Mouse (Mus musculus) liver, embryonic 12.5 days (tissue): Measurements from ENCODE around the gene Tacc3. TPM values are rescaled to one million over a fixed set of nuclear protein-coding genes. Genes with fewer than 3 reads are reported as not detected.
A peak's percentile ranks its signal among the peaks of the same experiment; 100 is the strongest.

Source experiments
- ATAC-seq: fragments of 200-750 bp; cut with Nextera tagmentation; 2 replicates; pipeline ENCODE4 v1.8.0; 2017; ENCODE audit warnings: moderate number of reproducible peaks, mild to moderate bottlenecking, moderate library complexity
- H3K27ac ChIP-seq: fragments of 300-500 bp; sonication (generic); 2 replicates; pipeline ENCODE4 v1.5.1; 2016; ENCODE audit warnings: mild to moderate bottlenecking
- H3K27me3 ChIP-seq: fragments of 300-500 bp; sonication (generic); replicated peaks from 2 replicates; pipeline ENCODE4 v1.6.1; 2016; ENCODE audit warnings: mild to moderate bottlenecking, moderate library complexity
- H3K36me3 ChIP-seq: fragments of 300-500 bp; sonication (generic); 2 replicates; pipeline ENCODE4 v1.6.1; 2016; ENCODE audit warnings: mild to moderate bottlenecking, moderate library complexity
- H3K4me1 ChIP-seq: fragments of 300-500 bp; sonication (generic); 2 replicates; pipeline ENCODE4 v1.6.1; 2016
- H3K4me2 ChIP-seq: fragments of 300-500 bp; sonication (generic); 2 replicates; pipeline ENCODE4 v1.6.1; 2016; ENCODE audit warnings: mild to moderate bottlenecking, moderate library complexity
- H3K4me3 ChIP-seq: fragments of 300-500 bp; sonication (generic); 2 replicates; pipeline ENCODE4 v1.5.1; 2016; ENCODE audit warnings: mild to moderate bottlenecking, moderate library complexity
- H3K9ac ChIP-seq: fragments of 300-500 bp; sonication (generic); 2 replicates; pipeline ENCODE4 v1.6.1; 2016; ENCODE audit warnings: mild to moderate bottlenecking, moderate library complexity
- H3K9me3 ChIP-seq: fragments of 300-500 bp; sonication (generic); replicated peaks from 2 replicates; pipeline ENCODE4 v1.6.1; 2016; ENCODE audit warnings: mild to moderate bottlenecking, moderate library complexity
- WGBS: fragments of 180-500 bp; shearing (Covaris S2); methylation state at CpG from one replicate; pipeline ENCODE4 v1.1.7; 2016; ENCODE audit not compliant: insufficient replicate concordance; 5-methylcytosine and 5-hydroxymethylcytosine counted together
- polyA plus RNA-seq: library from polyadenylated mRNA; unstranded; fragments of >200 nt; fragmentation: Nextera tagmentation; extraction: Ambion mirVana; gene quantifications from 2 replicates; pipeline ENCODE4 v1.2.1, GENCODE M21; 2016

The Tacc3 gene
- polyA plus RNA-seq, 1 experiment from 2014 or later, result 199 TPM

- H3K4me2 ChIP-seq, result no peak overlapping the region
- ATAC-seq, result no peak
These were observed 29.2 kb downstream of the Tacc3 start for GRCm38 (mm10) chr5:33687142-33687541.

GRCm38 (mm10) chr5:33688278-33689220 is 30.6 kb downstream of the Tacc3 start:
- H3K4me1 ChIP-seq, result peaks cover 43% of the 10 kb centered on the region
- no peak overlapping the region for H3K27ac ChIP-seq
- H3K9ac ChIP-seq, result no peak overlapping the region
- no peaks in the 10 kb centered on the region for H3K9me3 ChIP-seq
- no peak overlapping the region for H3K4me3 ChIP-seq
- peaks cover 33% of the 10 kb centered on the region for H3K27me3 ChIP-seq
- no peak for ATAC-seq
- 60% methylated on average over 14 of the region's 14 CpGs for WGBS
- no peaks in the 10 kb centered on the region for H3K36me3 ChIP-seq
- H3K4me2 ChIP-seq, result no peak overlapping the region

More at GRCm38 (mm10) chr5:33687142-33687541, 29.2 kb downstream of the Tacc3 start:
- Histone ChIP-seq H3K9ac (no peak overlapping the region), H3K4me3 (no peak overlapping the region), H3K36me3 (no peaks in the 10 kb centered on the region), H3K27me3 (peaks cover 19% of the 10 kb centered on the region), H3K4me1 (peaks cover 39% of the 10 kb centered on the region), H3K27ac (no peak overlapping the region), H3K9me3 (no peaks in the 10 kb centered on the region)
- 69% methylated on average over 4 of the region's 4 CpGs for WGBS

DNA sequence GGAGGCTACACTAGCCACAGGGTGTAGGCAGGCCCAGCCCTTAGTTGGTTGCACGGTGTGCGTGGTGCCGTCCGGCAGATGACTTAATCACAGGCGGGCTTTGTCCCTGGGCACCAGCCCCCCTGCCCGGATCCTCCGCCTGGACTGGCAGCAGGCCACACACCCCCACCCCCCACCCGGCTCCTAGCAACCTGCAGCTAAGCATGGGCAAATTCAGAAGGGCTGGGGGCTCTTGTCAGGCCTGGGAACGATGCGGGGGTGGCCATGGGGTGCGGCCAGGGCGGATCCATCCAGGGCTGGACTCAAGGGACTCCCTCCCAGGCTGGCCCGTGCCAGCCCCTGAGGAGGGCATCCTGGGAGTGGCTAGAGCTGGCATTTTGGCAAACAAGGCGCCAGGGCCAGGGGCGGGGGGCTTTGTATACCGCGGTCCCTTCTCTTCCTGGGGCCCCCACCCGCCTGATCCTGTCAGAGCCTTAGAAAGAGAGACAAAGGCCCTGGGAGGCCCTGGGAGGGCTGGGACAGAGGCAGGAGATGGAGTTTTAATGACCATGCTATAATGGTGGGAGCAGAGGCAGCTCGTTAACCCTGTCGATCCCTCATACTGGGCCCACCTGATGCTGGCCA is 31.4 kb downstream of the Tacc3 start:
- no peak overlapping the region for H3K27ac ChIP-seq
- H3K27me3 ChIP-seq, result peaks cover 41% of the 10 kb centered on the region
- 78% methylated on average over 20 of the region's 20 CpGs for WGBS
- H3K4me3 ChIP-seq, result no peak overlapping the region
- no peak overlapping the region for H3K9ac ChIP-seq
- no peak overlapping the region for H3K4me2 ChIP-seq
- no peak for ATAC-seq
- peaks cover 40% of the 10 kb centered on the region for H3K4me1 ChIP-seq
- no peaks in the 10 kb centered on the region for H3K36me3 ChIP-seq
- H3K9me3 ChIP-seq, result no peaks in the 10 kb centered on the region

DNA sequence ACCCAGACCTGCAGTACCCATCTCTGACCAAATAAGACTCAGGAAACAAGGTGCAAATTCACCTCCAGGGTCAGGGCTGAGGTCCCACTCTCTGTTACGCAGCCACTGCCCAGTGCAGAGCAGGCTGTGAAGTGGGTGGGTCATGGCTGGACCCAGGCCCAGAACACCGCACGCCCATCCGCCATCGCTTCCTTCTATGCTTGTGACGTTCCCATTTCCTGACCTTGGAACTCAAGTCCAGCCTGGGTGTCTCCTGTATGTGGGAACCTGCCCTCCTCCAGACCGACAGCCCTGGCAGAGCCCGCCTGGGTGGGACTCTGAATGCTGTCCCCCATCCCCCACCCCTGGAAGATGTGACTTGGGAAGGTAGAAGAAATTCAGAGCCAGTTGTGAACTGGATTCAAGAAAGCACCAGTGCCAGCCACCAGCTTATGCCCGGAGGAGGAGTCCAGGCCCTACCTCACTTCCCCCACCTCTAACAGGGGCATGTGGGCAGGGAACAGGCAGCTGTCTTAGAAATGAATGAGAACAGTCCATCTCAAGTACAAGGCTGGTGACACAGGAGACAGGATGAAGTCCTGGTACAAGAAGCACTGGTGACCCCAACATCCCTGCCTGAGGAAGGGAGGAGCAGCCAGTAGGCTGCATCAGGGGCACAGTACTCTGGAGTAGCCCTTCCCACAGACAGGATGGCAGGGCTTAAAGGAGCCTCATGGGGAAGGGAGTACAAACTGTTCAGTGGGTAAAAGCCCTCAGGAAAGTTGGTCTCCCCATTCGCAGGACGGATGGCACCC is 32.1 kb downstream of the Tacc3 start:
- no peak overlapping the region for H3K4me2 ChIP-seq
- no peak for ATAC-seq
- peaks cover 48% of the 10 kb centered on the region for H3K27me3 ChIP-seq
- no peak overlapping the region for H3K9ac ChIP-seq
- H3K4me1 ChIP-seq, result peaks cover 46% of the 10 kb centered on the region
- H3K9me3 ChIP-seq, result no peaks in the 10 kb centered on the region
- no peak overlapping the region for H3K4me3 ChIP-seq
- no peaks in the 10 kb centered on the region for H3K36me3 ChIP-seq
- H3K27ac ChIP-seq, result no peak overlapping the region
- 81% methylated on average over 11 of the region's 11 CpGs for WGBS

GRCm38 (mm10) chr5:33692393-33692792 is 34.5 kb downstream of the Tacc3 start:
- Histone ChIP-seq H3K36me3 (no peaks in the 10 kb centered on the region), H3K4me3 (no peak overlapping the region), H3K27ac (no peak overlapping the region), H3K9me3 (no peaks in the 10 kb centered on the region), H3K27me3 (peaks cover 67% of the 10 kb centered on the region), H3K9ac (no peak overlapping the region), H3K4me2 (peak overlapping the region; percentile 19), H3K4me1 (peaks cover 58% of the 10 kb centered on the region)
- WGBS, result 20% methylated on average over 24 of the region's 24 CpGs
- no peak for ATAC-seq

DNA sequence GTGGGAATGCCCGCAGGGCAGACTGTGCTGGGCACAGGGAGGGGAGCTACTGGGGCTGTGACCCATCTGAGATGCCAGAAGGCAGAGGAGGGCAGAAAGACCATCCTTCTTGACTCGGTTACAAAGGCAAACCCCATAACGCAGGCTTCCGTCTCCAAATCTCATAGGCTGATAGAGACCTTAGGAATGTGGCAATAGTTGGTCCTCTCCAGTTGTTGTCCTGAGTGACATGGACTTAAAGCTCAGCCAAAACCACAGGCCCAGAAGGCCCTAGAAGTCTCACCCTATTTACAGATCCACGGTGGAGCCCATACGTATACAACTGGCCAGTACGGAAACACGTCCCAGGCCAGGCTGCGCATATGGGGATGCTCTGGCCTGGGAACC is 36.5 kb downstream of the Tacc3 start:
- peak; percentile 10; the same call in 1 of the 2 replicates for ATAC-seq

DNA sequence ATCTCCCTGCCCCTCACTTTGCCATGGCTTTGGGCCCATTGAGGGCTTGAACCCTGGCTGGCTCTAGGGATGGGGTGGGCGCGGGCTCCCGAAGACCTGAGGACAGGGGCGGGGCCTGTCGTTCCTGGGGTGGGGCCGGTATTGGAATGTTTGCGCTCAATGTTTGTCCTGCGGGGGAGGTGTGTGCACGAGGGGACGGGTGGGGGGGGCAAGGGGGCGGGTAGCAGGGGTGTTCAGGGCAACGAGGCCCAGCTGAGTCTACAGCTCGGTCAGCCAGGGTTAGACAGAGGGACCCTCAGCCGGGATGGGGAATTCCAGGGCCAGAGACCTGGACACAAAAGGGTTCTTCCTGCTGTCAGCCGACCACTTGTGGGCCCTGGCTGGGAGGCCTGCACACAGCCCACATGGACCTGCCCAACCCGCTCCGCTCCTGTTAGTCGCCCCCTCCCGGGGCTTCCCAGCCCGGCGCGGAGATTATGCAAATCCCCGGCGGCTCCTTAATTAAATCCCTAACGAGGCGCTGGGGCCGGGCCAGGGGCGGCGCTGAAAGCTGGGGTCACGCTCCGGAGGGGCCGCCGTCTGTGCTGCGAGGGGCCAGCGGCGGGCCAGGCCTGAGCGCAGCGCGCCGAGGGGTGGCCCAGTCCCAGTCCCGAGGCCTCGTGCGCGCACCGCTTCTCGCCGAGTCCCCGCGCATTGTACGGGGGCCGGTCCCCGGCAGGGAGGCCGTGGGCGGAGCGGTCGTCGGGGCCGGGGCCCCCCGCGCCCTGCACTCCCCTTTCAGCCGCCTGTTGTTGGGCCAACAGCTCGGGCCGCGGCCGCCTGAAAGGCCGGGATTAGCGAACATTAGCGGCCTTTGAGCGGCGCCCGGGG is 37.2 kb downstream of the Tacc3 start:
- whole genome bisulfite sequencing, result 7% methylated on average over 71 of the region's 71 CpGs
- peaks cover 86% of the 10 kb centered on the region for H3K27me3 ChIP-seq
- peak; percentile 42; the same call in 1 of the 2 replicates for ATAC-seq
- no peaks in the 10 kb centered on the region for H3K36me3 ChIP-seq
- peak overlapping the region; percentile 50 for H3K4me3 ChIP-seq
- H3K27ac ChIP-seq, result peak overlapping the region; percentile 69
- H3K4me1 ChIP-seq, result peaks cover 47% of the 10 kb centered on the region
- H3K4me2 ChIP-seq, result peak overlapping the region; percentile 75
- peak overlapping the region; percentile 55 for H3K9ac ChIP-seq
- no peaks in the 10 kb centered on the region for H3K9me3 ChIP-seq

More for the DNA sequence above, 36.5 kb downstream of the Tacc3 start:
- WGBS, result 73% methylated on average over 9 of the region's 9 CpGs
- Histone ChIP-seq H3K9ac (no peak overlapping the region), H3K4me3 (no peak overlapping the region), H3K27me3 (peaks cover 84% of the 10 kb centered on the region), H3K4me2 (peak overlapping the region; percentile 75; the same call in 1 of the 2 replicates), H3K9me3 (no peaks in the 10 kb centered on the region), H3K36me3 (no peaks in the 10 kb centered on the region), H3K4me1 (peaks cover 51% of the 10 kb centered on the region), H3K27ac (peak overlapping the region; percentile 69)

DNA sequence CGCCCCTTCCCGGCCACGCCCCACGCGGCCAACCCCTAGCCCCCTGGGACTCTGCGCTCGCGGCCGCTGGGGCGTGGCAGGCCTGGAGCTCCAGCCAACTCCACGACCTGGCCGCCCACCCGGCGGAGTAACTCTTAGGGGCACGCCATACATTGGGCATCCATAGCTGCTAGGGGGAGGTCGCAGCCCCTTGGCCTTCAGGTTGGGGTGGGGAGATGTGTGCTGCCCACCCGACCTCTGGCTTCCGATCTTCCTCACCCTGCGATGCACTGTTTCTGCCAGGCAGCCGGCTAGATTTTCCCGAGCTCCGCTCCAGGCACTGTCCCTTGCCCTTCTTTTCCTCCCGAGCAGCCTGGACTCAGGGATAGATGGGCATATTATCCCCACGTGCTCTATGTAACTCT is 37.8 kb downstream of the Tacc3 start:
- peaks cover 52% of the 10 kb centered on the region for H3K4me1 ChIP-seq
- peak overlapping the region; percentile 55 for H3K9ac ChIP-seq
- H3K27me3 ChIP-seq, result peaks cover 87% of the 10 kb centered on the region
- 0 out of 2 replicates have a peak, but pooled peaks have one; percentile 9 for ATAC-seq
- no peaks in the 10 kb centered on the region for H3K9me3 ChIP-seq
- H3K4me3 ChIP-seq, result peak overlapping the region; percentile 50
- 8% methylated on average over 23 of the region's 24 CpGs for WGBS
- peak overlapping the region; percentile 69 for H3K27ac ChIP-seq
- H3K4me2 ChIP-seq, result peak overlapping the region; percentile 75
- no peaks in the 10 kb centered on the region for H3K36me3 ChIP-seq

DNA sequence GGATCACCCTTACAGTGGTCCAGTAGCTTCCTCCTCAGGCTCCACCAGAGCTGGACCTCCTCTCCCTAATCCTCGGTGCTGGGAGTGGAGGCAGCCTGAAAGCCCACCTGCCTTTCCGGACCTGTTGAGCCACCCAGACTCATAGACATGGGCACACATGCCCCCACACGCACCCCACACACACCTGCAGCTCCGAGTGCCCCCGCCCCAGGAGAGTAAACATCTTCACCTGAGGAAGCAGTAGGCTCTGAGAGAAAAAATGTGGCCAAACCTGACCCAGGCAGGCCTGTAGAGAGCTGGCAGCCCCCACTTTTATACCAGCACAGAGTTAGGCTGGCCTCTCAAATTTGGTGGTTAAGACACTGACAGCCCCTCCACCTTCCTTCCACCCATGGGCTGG is 38.5 kb downstream of the Tacc3 start:
- Histone ChIP-seq H3K4me3 (no peak overlapping the region), H3K4me1 (peaks cover 54% of the 10 kb centered on the region), H3K4me2 (no peak overlapping the region), H3K27ac (no peak overlapping the region), H3K9ac (no peak overlapping the region), H3K27me3 (peaks cover 91% of the 10 kb centered on the region), H3K36me3 (no peaks in the 10 kb centered on the region), H3K9me3 (no peaks in the 10 kb centered on the region)
- 65% methylated on average over 5 of the region's 5 CpGs for WGBS
- ATAC-seq, result no peak

DNA sequence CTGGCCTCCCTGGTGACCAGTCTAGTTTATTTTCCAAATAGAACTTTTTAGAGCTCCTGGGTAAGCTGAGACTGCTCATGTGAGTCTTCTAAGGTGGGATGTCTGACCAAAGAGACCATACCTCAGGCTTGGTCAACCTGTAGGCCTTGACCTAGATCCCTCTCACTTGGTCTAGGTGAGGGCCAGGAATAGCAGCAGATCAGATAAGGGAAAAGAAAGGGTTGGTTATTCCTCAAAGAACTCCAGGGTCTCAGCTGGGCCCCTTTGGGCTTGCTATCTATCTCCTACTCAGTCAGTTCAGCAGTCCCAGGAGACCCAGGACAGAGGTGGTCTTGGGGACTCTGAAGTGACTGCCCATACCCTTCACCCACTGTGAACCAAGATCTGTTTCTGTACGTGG is 39.6 kb downstream of the Tacc3 start:
- no peak overlapping the region for H3K4me2 ChIP-seq
- no peaks in the 10 kb centered on the region for H3K36me3 ChIP-seq
- WGBS, result 45% methylated on average over 1 of the region's 1 CpGs
- ATAC-seq, result no peak
- no peak overlapping the region for H3K9ac ChIP-seq
- no peak overlapping the region for H3K4me3 ChIP-seq
- H3K27ac ChIP-seq, result no peak overlapping the region
- peaks cover 54% of the 10 kb centered on the region for H3K4me1 ChIP-seq
- H3K9me3 ChIP-seq, result no peaks in the 10 kb centered on the region
- peaks cover 85% of the 10 kb centered on the region for H3K27me3 ChIP-seq

GRCm38 (mm10) chr5:33697947-33698512 is 40.1 kb downstream of the Tacc3 start:
- H3K9me3 ChIP-seq, result no peaks in the 10 kb centered on the region
- H3K4me2 ChIP-seq, result no peak overlapping the region
- H3K9ac ChIP-seq, result no peak overlapping the region
- no peak for ATAC-seq
- peaks cover 50% of the 10 kb centered on the region for H3K4me1 ChIP-seq
- H3K4me3 ChIP-seq, result no peak overlapping the region
- H3K27ac ChIP-seq, result no peak overlapping the region
- no peaks in the 10 kb centered on the region for H3K36me3 ChIP-seq
- WGBS, result 54% methylated on average over 13 of the region's 13 CpGs
- peaks cover 80% of the 10 kb centered on the region for H3K27me3 ChIP-seq
